Mouse (Mus musculus) midbrain, embryonic 16.5 days (tissue): ENCODE results near the gene Actr5. TPM values are rescaled to one million over a fixed set of nuclear protein-coding genes. Genes with fewer than 3 reads are reported as not detected.
A peak's percentile ranks its signal among the peaks of the same experiment; 100 is the strongest.

ENCODE experiments used
- ATAC-seq: fragments of 200-750 bp; cut with Nextera tagmentation; 2 replicates; pipeline ENCODE4 v1.8.0; 2017; ENCODE audit warnings: moderate TSS enrichment
- H3K27ac ChIP-seq: fragments of 300-500 bp; sonication (generic); 2 replicates; pipeline ENCODE4 v1.5.1; 2014; ENCODE audit warnings: mild to moderate bottlenecking, low read length, mixed read lengths
- H3K27me3 ChIP-seq: fragments of 300-500 bp; sonication (generic); 2 replicates; pipeline ENCODE4 v1.6.1; 2014; ENCODE audit warnings: low read depth, low read length, mixed read lengths; ENCODE audit not compliant: control insufficient read depth, insufficient read depth
- H3K36me3 ChIP-seq: fragments of 300-500 bp; sonication (generic); 2 replicates; pipeline ENCODE4 v1.6.1; 2014; ENCODE audit warnings: mild to moderate bottlenecking, low read length, moderate library complexity, mixed read lengths; ENCODE audit not compliant: control insufficient read depth, insufficient read depth
- H3K4me1 ChIP-seq: fragments of 300-500 bp; sonication (generic); 2 replicates; pipeline ENCODE4 v1.6.1; 2014; ENCODE audit warnings: mild to moderate bottlenecking, low read length, mixed read lengths; ENCODE audit not compliant: control insufficient read depth, insufficient read depth
- H3K4me2 ChIP-seq: fragments of 300-500 bp; sonication (generic); 2 replicates; pipeline ENCODE4 v1.6.1; 2014; ENCODE audit warnings: mild to moderate bottlenecking, low read length, mixed read lengths
- H3K4me3 ChIP-seq: fragments of 300-500 bp; sonication (generic); 2 replicates; pipeline ENCODE4 v1.5.1; 2014; ENCODE audit warnings: low read depth, mild to moderate bottlenecking, low read length, moderate library complexity, mixed read lengths
- H3K9ac ChIP-seq: fragments of 300-500 bp; sonication (generic); 2 replicates; pipeline ENCODE4 v1.6.1; 2014; ENCODE audit warnings: low read depth, low read length, mixed read lengths
- H3K9me3 ChIP-seq: fragments of 300-500 bp; sonication (generic); replicated peaks from 2 replicates; pipeline ENCODE4 v1.6.1; 2014; ENCODE audit warnings: mild to moderate bottlenecking, low read length, mixed read lengths; ENCODE audit not compliant: control insufficient read depth, poor library complexity, severe bottlenecking
- WGBS: fragments of 180-500 bp; shearing (Covaris S2); extraction: QIAGEN DNeasy Blood & Tissue Kit; methylation state at CpG from one replicate; pipeline ENCODE4 v1.1.7; 2014; 5-methylcytosine and 5-hydroxymethylcytosine counted together
- polyA plus RNA-seq: library from polyadenylated mRNA; unstranded; fragments of >200 nt; fragmentation: Nextera tagmentation; extraction: Ambion mirVana; gene quantifications from 2 replicates; pipeline ENCODE4 v1.2.1, GENCODE M21; 2015

The Actr5 gene
- polyA plus RNA-seq, 1 experiment from 2014 or later = 8.9 TPM

- H3K9ac ChIP-seq = 0 out of 2 replicates have a peak overlapping the region, but pooled peaks have one; percentile 1
- H3K9me3 ChIP-seq = no peaks in the 10 kb centered on the region
- WGBS = 9% methylated on average over 7 of the region's 7 CpGs
- no peak overlapping the region for H3K4me3 ChIP-seq
- H3K27me3 ChIP-seq = no peaks in the 10 kb centered on the region
- H3K36me3 ChIP-seq = no peaks in the 10 kb centered on the region
- no peak for ATAC-seq
- H3K4me1 ChIP-seq = peaks cover 15% of the 10 kb centered on the region
- peak overlapping the region; percentile 18 for H3K27ac ChIP-seq
- H3K4me2 ChIP-seq = peak overlapping the region; percentile 44
Measured at GRCm38 (mm10) chr2:158595577-158595976, 29.1 kb upstream of the Actr5 start.

- H3K4me3 ChIP-seq = no peak overlapping the region
- H3K27me3 ChIP-seq = no peaks in the 10 kb centered on the region
- no peaks in the 10 kb centered on the region for H3K9me3 ChIP-seq
- no peaks in the 10 kb centered on the region for H3K36me3 ChIP-seq
- 68% methylated on average over 1 of the region's 1 CpGs for WGBS
- ATAC-seq = no peak
- peaks cover 17% of the 10 kb centered on the region for H3K4me1 ChIP-seq
- H3K27ac ChIP-seq = no peak overlapping the region
- no peak overlapping the region for H3K9ac ChIP-seq
- no peak overlapping the region for H3K4me2 ChIP-seq
Measured at GRCm38 (mm10) chr2:158596803-158597202, 27.9 kb upstream of the Actr5 start.

- Histone ChIP-seq H3K36me3 (no peaks in the 10 kb centered on the region), H3K4me1 (peaks cover 13% of the 10 kb centered on the region; the same call in 1 of the 2 replicates), H3K27ac (no peak overlapping the region), H3K4me2 (no peak overlapping the region), H3K9ac (no peak overlapping the region), H3K27me3 (no peaks in the 10 kb centered on the region), H3K9me3 (no peaks in the 10 kb centered on the region), H3K4me3 (no peak overlapping the region)
- no peak for ATAC-seq
- whole genome bisulfite sequencing = 32% methylated on average over 3 of the region's 3 CpGs
Measured at GRCm38 (mm10) chr2:158600517-158600916, 24.2 kb upstream of the Actr5 start.

- Histone ChIP-seq H3K4me3 (no peak overlapping the region), H3K27ac (no peak overlapping the region), H3K9ac (no peak overlapping the region), H3K36me3 (no peaks in the 10 kb centered on the region), H3K9me3 (no peaks in the 10 kb centered on the region), H3K4me1 (peaks cover 9% of the 10 kb centered on the region; the same call in 1 of the 2 replicates), H3K27me3 (no peaks in the 10 kb centered on the region), H3K4me2 (no peak overlapping the region)
- ATAC-seq = no peak
- 95% methylated on average over 1 of the region's 1 CpGs for WGBS
Measured at GRCm38 (mm10) chr2:158601326-158601725, 23.4 kb upstream of the Actr5 start.

- Histone ChIP-seq H3K9ac (no peak overlapping the region), H3K27ac (peak overlapping the region; percentile 30; the same call in 1 of the 2 replicates), H3K4me2 (peak overlapping the region; percentile 31; the same call in 1 of the 2 replicates), H3K36me3 (no peaks in the 10 kb centered on the region), H3K4me1 (peaks cover 12% of the 10 kb centered on the region; the same call in 1 of the 2 replicates), H3K9me3 (no peaks in the 10 kb centered on the region), H3K4me3 (no peak overlapping the region), H3K27me3 (peaks cover 3% of the 10 kb centered on the region)
- no peak for ATAC-seq
- whole genome bisulfite sequencing = 24% methylated on average over 15 of the region's 15 CpGs
Measured at GRCm38 (mm10) chr2:158602663-158603062, 22.0 kb upstream of the Actr5 start.

GRCm38 (mm10) chr2:158606511-158606964 is 18.1 kb upstream of the Actr5 start:
- no peaks in the 10 kb centered on the region for H3K9me3 ChIP-seq
- peaks cover 11% of the 10 kb centered on the region for H3K27me3 ChIP-seq
- H3K4me3 ChIP-seq = peak overlapping the region; percentile 53
- peak overlapping the region; percentile 64 for H3K9ac ChIP-seq
- WGBS = 2% methylated on average over 4 of the region's 4 CpGs
- H3K4me2 ChIP-seq = peak overlapping the region; percentile 62
- peak overlapping the region; percentile 91 for H3K27ac ChIP-seq
- no peaks in the 10 kb centered on the region for H3K36me3 ChIP-seq
- ATAC-seq = peak; percentile 25; the same call in 1 of the 2 replicates
- H3K4me1 ChIP-seq = peaks cover 6% of the 10 kb centered on the region; the same call in 1 of the 2 replicates

- Histone ChIP-seq H3K27ac (peak overlapping the region; percentile 91), H3K4me3 (peak overlapping the region; percentile 53), H3K27me3 (peaks cover 22% of the 10 kb centered on the region), H3K9ac (peak overlapping the region; percentile 77), H3K36me3 (no peaks in the 10 kb centered on the region), H3K9me3 (no peaks in the 10 kb centered on the region), H3K4me1 (peaks cover 3% of the 10 kb centered on the region; the same call in 1 of the 2 replicates), H3K4me2 (peak overlapping the region; percentile 62)
- under 1% methylated on average over 27 of the region's 27 CpGs for WGBS
- ATAC-seq = no peak
Measured at GRCm38 (mm10) chr2:158609681-158610080, 15.0 kb upstream of the Actr5 start.

- Histone ChIP-seq H3K27ac (peak within 1 kb of the TSS; percentile 91), H3K4me3 (peak within 1 kb of the TSS; percentile 53), H3K27me3 (peaks cover 22% of the 10 kb centered on the region), H3K36me3 (no peaks in the 10 kb centered on the region), H3K4me2 (peak within 1 kb of the TSS; percentile 62), H3K9ac (peak within 1 kb of the TSS; percentile 77), H3K4me1 (peaks cover 3% of the 10 kb centered on the region; the same call in 1 of the 2 replicates), H3K9me3 (no peaks in the 10 kb centered on the region)
- peak; percentile 73 for ATAC-seq
- under 1% methylated on average over 74 of the region's 77 CpGs for WGBS
Measured at GRCm38 (mm10) chr2:158610488-158611325, 14.0 kb upstream of the Actr5 start, which contains the start of gene Slc32a1. Gene Slc32a1, plus strand, starts transcription at chr2:158610767.

- WGBS = 1% methylated on average over 30 of the region's 30 CpGs
- Histone ChIP-seq H3K36me3 (no peaks in the 10 kb centered on the region), H3K4me2 (peak overlapping the region; percentile 54), H3K9me3 (no peaks in the 10 kb centered on the region), H3K27ac (peak overlapping the region; percentile 91), H3K9ac (peak overlapping the region; percentile 77), H3K4me1 (peaks cover 3% of the 10 kb centered on the region; the same call in 1 of the 2 replicates), H3K4me3 (peak overlapping the region; percentile 53), H3K27me3 (peaks cover 24% of the 10 kb centered on the region)
- no peak for ATAC-seq
Measured at GRCm38 (mm10) chr2:158611326-158611719, 13.4 kb upstream of the Actr5 start.
